ENCODE assay signal across 12 mouse cellular contexts in the genomic region with DNA sequence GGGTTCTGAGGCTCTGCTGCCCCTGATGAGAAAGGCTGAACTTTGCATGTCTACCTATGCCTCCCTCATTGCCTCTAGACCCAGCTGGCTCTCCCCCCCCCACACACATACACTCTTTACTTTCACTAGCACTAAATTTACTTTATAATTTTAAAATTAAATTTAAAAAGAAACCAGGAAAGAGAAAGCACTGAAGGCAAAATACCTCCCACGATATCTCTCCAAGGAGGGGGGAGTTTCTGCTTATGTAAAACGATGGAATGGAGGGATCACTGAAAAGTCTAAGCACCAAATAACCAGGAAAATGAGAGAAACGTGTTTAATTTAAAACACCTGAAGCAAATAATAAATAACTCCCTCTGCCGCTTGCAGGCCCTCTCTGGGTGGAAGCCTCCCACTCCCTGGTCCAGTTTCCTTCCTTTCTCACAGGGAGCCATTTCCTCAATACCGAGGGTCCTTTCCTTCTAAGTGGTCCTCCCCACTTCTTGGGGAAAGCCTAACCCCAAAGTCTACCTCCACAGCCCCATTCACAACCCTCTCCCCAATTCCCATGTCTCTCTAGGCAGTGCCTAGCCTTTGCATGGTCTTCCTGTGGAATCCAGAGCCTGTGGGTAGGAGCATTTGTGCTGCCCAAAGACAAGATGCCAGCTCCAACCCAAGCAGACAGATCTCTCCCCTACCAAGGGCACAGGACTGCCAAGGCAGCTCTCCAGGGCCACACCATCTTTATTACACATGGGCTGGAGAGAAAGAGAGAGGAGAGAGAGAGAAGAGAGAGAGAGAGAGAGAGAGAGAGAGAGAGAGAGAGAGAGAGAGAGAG. TPM values are rescaled to one million over a fixed set of nuclear protein-coding genes. Genes with fewer than 3 reads are reported as not detected.
DNase-seq lines count a peak whose midpoint lies in the region; ATAC-seq and TF ChIP-seq lines count a peak whose summit lies in the region.
"Had no signal": no experiment of that assay in that cellular context is flagged by ENCODE, and none has a peak within 500 bp of the region (broad histone marks: within the 10 kb centered on the region; RNA-seq: fewer than 3 reads in every experiment).

No protein-coding gene starts in this region.

- peaks cover 49% of the 10 kb centered on the region for H3K4me1 ChIP-seq in hindbrain, embryonic 16.5 days (ENCODE audit: control insufficient read depth, insufficient read depth, low read depth, low read length)
- peaks cover 57% of the 10 kb centered on the region for H3K4me1 ChIP-seq in stomach, embryonic 16.5 days (ENCODE audit: control insufficient read depth, insufficient read depth, low read length)

- no peak overlapping the region for H3K4me2 ChIP-seq in hindbrain, embryonic 16.5 days (ENCODE audit: low read length)
- no peak overlapping the region for H3K4me2 ChIP-seq in stomach, embryonic 16.5 days (ENCODE audit: low read depth, low read length)
- H3K4me2 ChIP-seq: heart, embryonic 11.5 days had no signal

- no peak for TF ChIP-seq CTCF in left cerebral cortex, adult 2 months (IDR thresholded peaks at IDR 0.05)

- ATAC-seq in hindbrain, embryonic 16.5 days = no peak
- ATAC-seq in stomach, embryonic 16.5 days (ENCODE audit: insufficient read depth, low FRiP score) = no peak
- ATAC-seq: liver, postnatal 0 days had no signal

- peak overlapping the region; percentile 96 for H3K27ac ChIP-seq in left cerebral cortex, adult 2 months
- peak overlapping the region; percentile 58; the same call in 1 of the 2 replicates for H3K27ac ChIP-seq in hindbrain, embryonic 16.5 days (ENCODE audit: low read depth, low read length)
- H3K27ac ChIP-seq in stomach, embryonic 16.5 days (ENCODE audit: low read length) = no peak overlapping the region; the same call in 1 of the 2 replicates

- WGBS in hindbrain, embryonic 16.5 days = 26% methylated on average over 5 of the region's 5 CpGs
- WGBS in stomach, embryonic 16.5 days = 52% methylated on average over 5 of the region's 5 CpGs

- peaks cover 32% of the 10 kb centered on the region for H3K27me3 ChIP-seq in hindbrain, embryonic 16.5 days (replicated peaks; ENCODE audit: control insufficient read depth, insufficient read depth, low read length)
- H3K27me3 ChIP-seq in stomach, embryonic 16.5 days (ENCODE audit: control insufficient read depth, insufficient read depth, low read length) = peaks cover 50% of the 10 kb centered on the region

- H3K9me3 ChIP-seq in hindbrain, embryonic 16.5 days (ENCODE audit: control insufficient read depth, low read length) = no peaks in the 10 kb centered on the region
- no peaks in the 10 kb centered on the region for H3K9me3 ChIP-seq in stomach, embryonic 16.5 days (replicated peaks; ENCODE audit: control insufficient read depth, low read length)

- H3K9ac ChIP-seq in hindbrain, embryonic 16.5 days (ENCODE audit: low read depth, low read length) = no peak overlapping the region
- peak overlapping the region; percentile 38; the same call in 1 of the 2 replicates for H3K9ac ChIP-seq in stomach, embryonic 16.5 days (ENCODE audit: low read length)
- H3K9ac ChIP-seq: liver, postnatal 0 days had no signal

- H3K4me3 ChIP-seq in left cerebral cortex, adult 2 months = no peak overlapping the region
- no peak overlapping the region for H3K4me3 ChIP-seq in hindbrain, embryonic 16.5 days (ENCODE audit: low read length)
- no peak overlapping the region for H3K4me3 ChIP-seq in stomach, embryonic 16.5 days (replicated peaks; ENCODE audit: low read length)

- peak; percentile 51 to 60 for DNase-seq in cerebellum, postnatal 25 days
- no peak for DNase-seq in cerebellum, adult 9-10 months
- DNase-seq in left cerebral cortex, adult 2 months (ENCODE audit: extremely low spot score in 1 of 2, low spot score in 2 of 2) = no peak
- DNase-seq in left cerebral cortex, adult 9 months (ENCODE audit: low spot score in 2 of 2) = no peak
- DNase-seq in B cell, adult 2 months = no peak
- no peak for DNase-seq in layer of hippocampus, adult 18-20 months (ENCODE audit: low spot score in 2 of 2)
- DNase-seq: kidney, postnatal 10 days; liver, postnatal 0 days; thymus, adult 18-20 months had no signal

- no peaks in the 10 kb centered on the region for H3K36me3 ChIP-seq in hindbrain, embryonic 16.5 days (ENCODE audit: control insufficient read depth, insufficient read depth, low read length)
- H3K36me3 ChIP-seq in stomach, embryonic 16.5 days (ENCODE audit: control insufficient read depth, insufficient read depth, low read length) = no peaks in the 10 kb centered on the region

- intact Hi-C loops in left cerebral cortex, adult 2 months (cut with DNase I) = no loop called here

RNA-seq across cellular contexts. Expression of a gene that starts 18.2 kb away (rescaled TPM):
- total RNA-seq in left cerebral cortex, adult 2 months (2021) = 100 to 1,000 TPM; 347 to 350 TPM
- polyA plus RNA-seq in hindbrain, embryonic 16.5 days (2015; fragmentation: Nextera tagmentation; extraction: Ambion mirVana) = 94.3 and 109 TPM in 2 replicates
- 36.5 and 37.8 TPM in 2 replicates for polyA plus RNA-seq in stomach, embryonic 16.5 days (2015; fragmentation: Nextera tagmentation; extraction: Ambion mirVana)
- 100 to 1,000 TPM; 379 to 429 TPM for total RNA-seq in layer of hippocampus, adult 18-20 months (2021)

RNA-seq across cellular contexts. Expression of a gene that starts 40.7 kb away (rescaled TPM):
- total RNA-seq in left cerebral cortex, adult 2 months (2021) = 10 to 100 TPM in 1 of 2 experiments, 1 to 10 TPM in 1; 9.7 to 11.1 TPM
- polyA plus RNA-seq in hindbrain, embryonic 16.5 days (2015; fragmentation: Nextera tagmentation; extraction: Ambion mirVana) = 15.4 and 17.1 TPM in 2 replicates
- polyA plus RNA-seq in stomach, embryonic 16.5 days (2015; fragmentation: Nextera tagmentation; extraction: Ambion mirVana) = 6.0 and 7.2 TPM in 2 replicates
- 10 to 100 TPM; 10.7 to 10.9 TPM for total RNA-seq in layer of hippocampus, adult 18-20 months (2021)

RNA-seq across cellular contexts. Expression of a gene that starts 49.4 kb away (rescaled TPM):
- total RNA-seq in left cerebral cortex, adult 2 months (2021) = 10 to 100 TPM; 23.9 to 25.8 TPM
- polyA plus RNA-seq in hindbrain, embryonic 16.5 days (2015; fragmentation: Nextera tagmentation; extraction: Ambion mirVana) = 40.6 and 40.7 TPM in 2 replicates
- 42.0 and 49.5 TPM in 2 replicates for polyA plus RNA-seq in stomach, embryonic 16.5 days (2015; fragmentation: Nextera tagmentation; extraction: Ambion mirVana)
- total RNA-seq in layer of hippocampus, adult 18-20 months (2021) = 10 to 100 TPM; 27.3 to 27.4 TPM

RNA-seq across cellular contexts. Expression of a gene that starts 58.6 kb away (rescaled TPM):
- total RNA-seq in left cerebral cortex, adult 2 months (2021) = 10 to 100 TPM; 77.7 to 77.8 TPM
- 78.2 and 95.4 TPM in 2 replicates for polyA plus RNA-seq in hindbrain, embryonic 16.5 days (2015; fragmentation: Nextera tagmentation; extraction: Ambion mirVana)
- polyA plus RNA-seq in stomach, embryonic 16.5 days (2015; fragmentation: Nextera tagmentation; extraction: Ambion mirVana) = 106 and 122 TPM in 2 replicates
- 10 to 100 TPM; 63.8 to 77.0 TPM for total RNA-seq in layer of hippocampus, adult 18-20 months (2021)

RNA-seq across cellular contexts. Expression of a gene that starts 59.1 kb away (rescaled TPM):
- total RNA-seq in left cerebral cortex, adult 2 months (2021) = not detected
- 0.82 and 0.89 TPM in 2 replicates for polyA plus RNA-seq in hindbrain, embryonic 16.5 days (2015; fragmentation: Nextera tagmentation; extraction: Ambion mirVana)
- 3.2 and 4.1 TPM in 2 replicates for polyA plus RNA-seq in stomach, embryonic 16.5 days (2015; fragmentation: Nextera tagmentation; extraction: Ambion mirVana)
- total RNA-seq in layer of hippocampus, adult 18-20 months (2021) = not detected

Comparison
In these comparisons a context has a peak if more than half of its experiments do, and no peak if none do; other contexts are left out.
1. DNase-seq: peak in cerebellum, postnatal 25 days (2 of 2); none in cerebellum, adult 9-10 months (single experiment), left cerebral cortex, adult 2 months (0 of 2), left cerebral cortex, adult 9 months (0 of 2), B cell, adult 2 months (0 of 2) and layer of hippocampus, adult 18-20 months (0 of 2).